Mouse (Mus musculus): ENCODE data around the gene Cdkn3. TPM values are rescaled to one million over a fixed set of nuclear protein-coding genes. Genes with fewer than 3 reads are reported as not detected.
"Not testable (repeated sequence)": the region's sequence is repeated elsewhere in the genome, so short reads cannot be mapped to it uniquely, and the experiment has no call there.

Gene Cdkn3
- polyA plus RNA-seq, 1 experiment from 2014 or later, result 44.6 TPM

- H3K4me2 ChIP-seq; H3K9ac ChIP-seq; H3K9me3 ChIP-seq; H3K4me1 ChIP-seq; H3K4me3 ChIP-seq; H3K27me3 ChIP-seq; H3K27ac ChIP-seq; ATAC-seq (ENCODE audit: insufficient number of reproducible peaks, low FRiP score, low TSS enrichment, low read depth); H3K36me3 ChIP-seq: not testable (repeated sequence)
- WGBS, result 71% methylated on average over 10 of the region's 10 CpGs
Observed at GRCm38 (mm10) chr14:46754371-46754770, 6.0 kb upstream of the Cdkn3 start.

GRCm38 (mm10) chr14:46755851-46756250 lies 4.5 kb upstream of the Cdkn3 start:
- no peak overlapping the region for H3K4me2 ChIP-seq
- no peak for ATAC-seq (ENCODE audit: insufficient number of reproducible peaks, low FRiP score, low TSS enrichment, low read depth)
- H3K27me3 ChIP-seq, result no peaks in the 10 kb centered on the region
- no peak overlapping the region for H3K4me3 ChIP-seq
- H3K27ac ChIP-seq, result no peak overlapping the region
- no peaks in the 10 kb centered on the region for H3K36me3 ChIP-seq
- H3K9ac ChIP-seq, result no peak overlapping the region
- peaks cover 2% of the 10 kb centered on the region; the same call in 1 of the 2 replicates for H3K4me1 ChIP-seq
- no peaks in the 10 kb centered on the region for H3K9me3 ChIP-seq
- WGBS, result 90% methylated on average over 8 of the region's 8 CpGs

GRCm38 (mm10) chr14:46757736-46758135 lies 2.6 kb upstream of the Cdkn3 start:
- Histone ChIP-seq H3K27ac (no peak overlapping the region), H3K4me3 (no peak overlapping the region), H3K4me1 (peaks cover 6% of the 10 kb centered on the region; the same call in 1 of the 2 replicates), H3K9ac (no peak overlapping the region), H3K36me3 (no peaks in the 10 kb centered on the region), H3K9me3 (no peaks in the 10 kb centered on the region), H3K4me2 (no peak overlapping the region), H3K27me3 (no peaks in the 10 kb centered on the region)
- ATAC-seq (ENCODE audit: insufficient number of reproducible peaks, low FRiP score, low TSS enrichment, low read depth), result no peak
- WGBS, result 67% methylated on average over 9 of the region's 9 CpGs

GRCm38 (mm10) chr14:46759970-46760354 lies 379 bp upstream of the Cdkn3 start:
- Histone ChIP-seq H3K9me3 (no peaks in the 10 kb centered on the region), H3K4me3 (peak overlapping the region; percentile 77), H3K9ac (no peak overlapping the region), H3K36me3 (peaks cover 11% of the 10 kb centered on the region), H3K4me2 (peak overlapping the region; percentile 89), H3K4me1 (peaks cover 6% of the 10 kb centered on the region; the same call in 1 of the 2 replicates), H3K27me3 (no peaks in the 10 kb centered on the region), H3K27ac (no peak overlapping the region)
- no peak for ATAC-seq (ENCODE audit: insufficient number of reproducible peaks, low FRiP score, low TSS enrichment, low read depth)
- 2% methylated on average over 7 of the region's 7 CpGs for WGBS

GRCm38 (mm10) chr14:46761186-46761585 lies 845 bp downstream of the Cdkn3 start:
- no peaks in the 10 kb centered on the region for H3K9me3 ChIP-seq
- WGBS, result 49% methylated on average over 6 of the region's 6 CpGs
- no peak overlapping the region for H3K27ac ChIP-seq
- ATAC-seq (ENCODE audit: insufficient number of reproducible peaks, low FRiP score, low TSS enrichment, low read depth), result no peak
- peaks cover 6% of the 10 kb centered on the region; the same call in 1 of the 2 replicates for H3K4me1 ChIP-seq
- peak overlapping the region; percentile 89 for H3K4me2 ChIP-seq
- H3K36me3 ChIP-seq, result peaks cover 14% of the 10 kb centered on the region
- peak overlapping the region; percentile 77 for H3K4me3 ChIP-seq
- no peak overlapping the region for H3K9ac ChIP-seq
- H3K27me3 ChIP-seq, result no peaks in the 10 kb centered on the region

GRCm38 (mm10) chr14:46767116-46767515 lies 6.8 kb downstream of the Cdkn3 start:
- Histone ChIP-seq H3K4me3 (no peak overlapping the region), H3K9ac (no peak overlapping the region), H3K27me3 (no peaks in the 10 kb centered on the region), H3K36me3 (peaks cover 60% of the 10 kb centered on the region), H3K9me3 (no peaks in the 10 kb centered on the region), H3K4me2 (no peak overlapping the region), H3K4me1 (no peaks in the 10 kb centered on the region), H3K27ac (no peak overlapping the region)
- 89% methylated on average over 12 of the region's 12 CpGs for WGBS
- ATAC-seq (ENCODE audit: insufficient number of reproducible peaks, low FRiP score, low TSS enrichment, low read depth), result no peak

GRCm38 (mm10) chr14:46770036-46770435 lies 9.7 kb downstream of the Cdkn3 start:
- no peak overlapping the region for H3K4me2 ChIP-seq
- ATAC-seq (ENCODE audit: insufficient number of reproducible peaks, low FRiP score, low TSS enrichment, low read depth), result no peak
- H3K9ac ChIP-seq, result no peak overlapping the region
- no peak overlapping the region for H3K27ac ChIP-seq
- H3K4me3 ChIP-seq, result no peak overlapping the region
- peaks cover 75% of the 10 kb centered on the region for H3K36me3 ChIP-seq
- WGBS, result 90% methylated on average over 6 of the region's 6 CpGs
- H3K27me3 ChIP-seq, result no peaks in the 10 kb centered on the region
- H3K4me1 ChIP-seq, result no peaks in the 10 kb centered on the region
- H3K9me3 ChIP-seq, result no peaks in the 10 kb centered on the region

- Histone ChIP-seq H3K4me2 (no peak overlapping the region), H3K9me3 (no peaks in the 10 kb centered on the region), H3K9ac (no peak overlapping the region), H3K27ac (no peak overlapping the region), H3K36me3 (peaks cover 74% of the 10 kb centered on the region), H3K27me3 (no peaks in the 10 kb centered on the region), H3K4me3 (no peak overlapping the region), H3K4me1 (peaks cover 3% of the 10 kb centered on the region)
- no peak for ATAC-seq (ENCODE audit: insufficient number of reproducible peaks, low FRiP score, low TSS enrichment, low read depth)
- 96% methylated on average over 9 of the region's 9 CpGs for WGBS
Observed at GRCm38 (mm10) chr14:46778756-46779155, 18.4 kb downstream of the Cdkn3 start.

GRCm38 (mm10) chr14:46779217-46779616 lies 18.9 kb downstream of the Cdkn3 start:
- no peak overlapping the region for H3K27ac ChIP-seq
- no peak overlapping the region for H3K4me2 ChIP-seq
- no peak overlapping the region for H3K9ac ChIP-seq
- WGBS, result 94% methylated on average over 7 of the region's 7 CpGs
- H3K36me3 ChIP-seq, result peaks cover 70% of the 10 kb centered on the region
- H3K9me3 ChIP-seq, result no peaks in the 10 kb centered on the region
- ATAC-seq (ENCODE audit: insufficient number of reproducible peaks, low FRiP score, low TSS enrichment, low read depth), result no peak
- peaks cover 3% of the 10 kb centered on the region for H3K4me1 ChIP-seq
- no peak overlapping the region for H3K4me3 ChIP-seq
- no peaks in the 10 kb centered on the region for H3K27me3 ChIP-seq

GRCm38 (mm10) chr14:46781086-46781485 lies 20.7 kb downstream of the Cdkn3 start:
- no peak overlapping the region for H3K27ac ChIP-seq
- no peaks in the 10 kb centered on the region for H3K9me3 ChIP-seq
- no peak for ATAC-seq (ENCODE audit: insufficient number of reproducible peaks, low FRiP score, low TSS enrichment, low read depth)
- no peaks in the 10 kb centered on the region for H3K27me3 ChIP-seq
- peaks cover 13% of the 10 kb centered on the region for H3K4me1 ChIP-seq
- H3K4me2 ChIP-seq, result no peak overlapping the region
- H3K4me3 ChIP-seq, result no peak overlapping the region
- peaks cover 53% of the 10 kb centered on the region for H3K36me3 ChIP-seq
- WGBS, result 96% methylated on average over 7 of the region's 7 CpGs
- no peak overlapping the region for H3K9ac ChIP-seq

- H3K4me3 ChIP-seq, result no peak overlapping the region
- H3K27ac ChIP-seq, result no peak overlapping the region
- WGBS, result 80% methylated on average over 8 of the region's 8 CpGs
- no peak overlapping the region for H3K4me2 ChIP-seq
- no peak overlapping the region for H3K9ac ChIP-seq
- peaks cover 21% of the 10 kb centered on the region for H3K4me1 ChIP-seq
- ATAC-seq (ENCODE audit: insufficient number of reproducible peaks, low FRiP score, low TSS enrichment, low read depth), result no peak
- H3K27me3 ChIP-seq, result no peaks in the 10 kb centered on the region
- H3K36me3 ChIP-seq, result peaks cover 46% of the 10 kb centered on the region
- no peaks in the 10 kb centered on the region for H3K9me3 ChIP-seq
Observed at GRCm38 (mm10) chr14:46782187-46782828, 22.0 kb downstream of the Cdkn3 start.

GRCm38 (mm10) chr14:46783327-46783926 lies 23.1 kb downstream of the Cdkn3 start:
- Histone ChIP-seq H3K36me3 (peaks cover 37% of the 10 kb centered on the region), H3K4me1 (peaks cover 21% of the 10 kb centered on the region), H3K9ac (no peak overlapping the region), H3K9me3 (no peaks in the 10 kb centered on the region), H3K4me2 (no peak overlapping the region), H3K27ac (no peak overlapping the region), H3K4me3 (no peak overlapping the region), H3K27me3 (no peaks in the 10 kb centered on the region)
- WGBS, result 51% methylated on average over 10 of the region's 10 CpGs
- ATAC-seq (ENCODE audit: insufficient number of reproducible peaks, low FRiP score, low TSS enrichment, low read depth), result no peak
